Mouse (Mus musculus): ENCODE data around the gene Cdh13.
A peak's percentile ranks its signal among the peaks of the same experiment; 100 is the strongest.

Gene Cdh13

GRCm38 (mm10) chr8:118444651-118445207 lies 161.2 kb downstream of the Cdh13 start:
- no peak for DNase-seq (ENCODE audit: low read depth, low spot score)

GRCm38 (mm10) chr8:118446516-118446915 lies 163.0 kb downstream of the Cdh13 start:
- no peak for DNase-seq (ENCODE audit: low read depth, low spot score)

DNA sequence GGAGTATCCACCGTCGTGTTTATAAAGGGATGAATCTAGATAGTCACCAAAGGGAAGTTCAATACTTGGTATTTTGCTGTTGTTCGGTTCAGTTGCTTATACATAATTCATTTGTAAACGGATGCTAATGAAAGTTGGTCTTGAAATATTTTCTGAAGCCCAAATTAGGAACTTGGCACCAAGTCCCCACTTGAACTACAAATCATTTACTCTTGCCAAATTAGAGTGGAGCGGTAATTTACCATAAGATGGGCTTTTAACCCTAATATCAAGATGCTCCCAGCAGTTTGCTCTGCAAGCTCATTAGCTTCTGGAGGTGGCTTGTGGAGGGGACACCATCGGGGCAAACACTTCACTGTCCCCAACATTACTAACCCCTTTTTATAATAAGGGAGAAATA lies 164.5 kb downstream of the Cdh13 start:
- DNase-seq (ENCODE audit: low read depth, low spot score) = no peak

DNA sequence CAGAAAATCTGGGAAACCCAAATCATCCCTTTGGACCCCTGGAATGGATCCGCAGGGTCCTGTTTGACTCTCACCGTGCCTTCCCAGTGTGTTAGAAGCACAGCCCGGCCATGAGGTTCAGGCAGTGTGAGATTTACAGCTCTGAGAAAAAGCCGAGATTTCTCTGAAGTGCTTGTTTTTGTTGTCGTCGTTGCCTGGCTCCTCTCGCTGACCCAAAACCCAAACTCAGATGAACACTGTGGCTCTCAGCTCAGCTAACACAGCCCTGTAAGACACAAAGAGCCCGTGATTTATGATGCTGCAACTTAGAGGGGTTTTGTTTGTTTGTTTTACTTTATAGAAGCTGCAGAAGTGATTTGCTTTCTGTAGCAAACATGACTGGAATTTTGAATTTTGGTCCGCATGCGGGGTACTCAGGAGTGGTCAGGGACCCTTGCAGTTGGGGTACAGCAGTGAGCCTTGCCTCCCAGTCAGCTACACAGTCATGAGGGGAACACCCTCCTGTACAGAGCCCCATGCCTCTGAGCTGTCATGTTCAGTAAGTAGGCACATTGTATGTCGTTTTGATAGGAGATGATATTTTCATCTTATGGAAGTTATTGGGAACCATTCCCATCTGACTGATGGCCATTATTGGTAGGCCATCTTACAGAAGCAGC lies 169.0 kb downstream of the Cdh13 start:
- no peak for DNase-seq (ENCODE audit: low read depth, low spot score)

DNA sequence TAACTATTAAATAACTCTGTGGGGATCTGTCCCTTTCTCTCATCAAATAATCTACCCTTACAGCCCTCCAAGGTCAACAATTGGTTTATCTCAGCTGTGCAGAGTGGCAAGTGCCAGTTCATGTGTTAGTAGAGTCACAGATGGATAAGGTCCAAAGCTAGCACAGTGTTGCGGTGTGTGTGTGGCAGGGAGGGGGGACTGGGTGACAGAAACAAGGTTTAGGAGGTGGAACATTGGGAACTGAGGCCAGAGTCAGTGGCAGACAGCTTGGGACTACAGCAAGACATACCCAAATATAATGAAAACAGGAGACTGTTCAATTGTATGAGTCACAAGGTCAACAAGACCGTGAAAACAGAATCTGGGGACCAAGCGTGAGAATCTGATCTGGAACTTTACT lies 171.7 kb downstream of the Cdh13 start:
- no peak for DNase-seq (ENCODE audit: low read depth, low spot score)

GRCm38 (mm10) chr8:118465330-118465948 lies 181.9 kb downstream of the Cdh13 start:
- DNase-seq (ENCODE audit: low read depth, low spot score) = no peak

DNA sequence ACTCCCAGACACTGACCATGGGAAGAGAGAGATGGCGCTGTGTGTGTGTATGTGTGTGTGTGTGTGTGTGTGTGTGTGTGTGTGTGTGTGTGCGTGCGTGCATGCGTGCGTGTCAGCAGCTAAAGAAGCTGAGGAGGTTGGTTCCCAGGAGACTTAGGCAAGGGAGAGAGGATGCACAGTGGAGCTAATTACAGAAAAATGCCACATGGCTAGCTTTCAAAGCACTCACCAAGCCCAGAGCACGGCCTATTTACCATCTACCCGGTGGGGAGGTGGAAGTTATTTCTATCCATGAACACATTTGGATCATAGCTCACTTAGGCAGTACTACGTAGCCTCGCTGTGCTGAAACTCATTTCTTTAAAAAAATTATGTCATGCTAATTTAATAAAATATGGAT lies 194.1 kb downstream of the Cdh13 start:
- DNase-seq (ENCODE audit: low read depth, low spot score) = no peak

DNA sequence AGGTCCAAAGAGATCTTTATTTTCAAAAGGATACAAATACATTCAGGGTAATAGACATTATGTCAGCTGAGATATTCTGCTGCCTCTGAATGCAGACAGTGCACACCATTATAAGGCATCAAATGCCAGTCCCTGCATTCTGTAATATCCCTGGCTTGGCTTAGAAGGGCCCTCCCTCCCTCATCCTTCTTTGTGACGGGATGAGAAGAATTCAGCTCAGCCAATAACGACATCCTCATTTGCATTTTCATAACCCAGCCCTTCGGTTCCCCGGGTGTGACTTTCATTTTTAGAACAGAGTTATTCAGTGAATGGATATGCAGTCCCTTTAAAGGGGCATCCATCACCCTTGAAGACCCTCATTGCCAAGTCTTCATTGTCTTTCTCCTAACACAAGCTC lies 205.2 kb downstream of the Cdh13 start:
- DNase-seq (ENCODE audit: low read depth, low spot score) = no peak

- no peak for DNase-seq (ENCODE audit: low read depth, low spot score)
These were observed 219.0 kb downstream of the Cdh13 start for GRCm38 (mm10) chr8:118502509-118502908.

- no peak for DNase-seq (ENCODE audit: low read depth, low spot score)
These were observed 225.9 kb downstream of the Cdh13 start for GRCm38 (mm10) chr8:118509426-118509825.

DNA sequence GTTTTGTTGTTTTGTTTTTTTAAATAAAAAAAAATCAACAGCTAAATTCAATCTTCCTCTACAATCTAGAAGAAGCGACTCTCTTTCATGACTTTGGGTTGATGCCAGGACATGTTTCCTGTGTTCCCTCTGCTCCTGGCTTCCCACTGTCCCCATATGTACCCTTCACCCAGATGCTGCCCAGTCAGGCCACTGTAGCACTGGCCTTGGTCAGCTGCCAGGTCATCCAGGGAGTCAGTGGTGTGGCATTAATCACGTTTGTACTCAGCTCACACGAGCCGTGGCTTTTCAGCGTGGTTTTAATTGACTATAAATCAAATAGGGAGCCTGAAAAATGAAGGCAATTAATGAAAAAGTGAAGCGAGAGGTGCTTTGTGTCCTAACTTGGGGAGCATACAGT lies 229.7 kb downstream of the Cdh13 start:
- peak; percentile 9 for DNase-seq (ENCODE audit: low read depth, low spot score)

GRCm38 (mm10) chr8:118515616-118516015 lies 232.1 kb downstream of the Cdh13 start:
- DNase-seq (ENCODE audit: low read depth, low spot score) = no peak

DNA sequence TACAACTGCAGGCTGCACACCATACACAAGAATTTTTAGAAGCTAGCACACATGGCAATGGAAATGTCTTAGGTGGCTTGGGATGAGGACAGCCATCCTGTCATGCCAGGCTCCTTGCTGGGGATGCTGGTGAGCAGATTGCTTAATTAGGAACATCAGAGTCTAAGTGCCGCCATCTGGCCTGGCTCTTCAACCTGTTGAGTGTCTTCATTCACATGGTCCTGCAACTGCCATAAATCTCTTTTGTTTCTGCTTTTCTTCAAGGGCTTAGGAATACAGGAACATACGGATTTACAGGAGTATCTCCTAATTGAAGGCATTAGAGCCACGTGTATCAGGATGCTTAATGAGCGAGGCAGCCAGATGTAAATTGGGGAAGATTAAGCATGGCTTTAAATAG lies 233.5 kb downstream of the Cdh13 start:
- DNase-seq (ENCODE audit: low read depth, low spot score) = no peak

DNA sequence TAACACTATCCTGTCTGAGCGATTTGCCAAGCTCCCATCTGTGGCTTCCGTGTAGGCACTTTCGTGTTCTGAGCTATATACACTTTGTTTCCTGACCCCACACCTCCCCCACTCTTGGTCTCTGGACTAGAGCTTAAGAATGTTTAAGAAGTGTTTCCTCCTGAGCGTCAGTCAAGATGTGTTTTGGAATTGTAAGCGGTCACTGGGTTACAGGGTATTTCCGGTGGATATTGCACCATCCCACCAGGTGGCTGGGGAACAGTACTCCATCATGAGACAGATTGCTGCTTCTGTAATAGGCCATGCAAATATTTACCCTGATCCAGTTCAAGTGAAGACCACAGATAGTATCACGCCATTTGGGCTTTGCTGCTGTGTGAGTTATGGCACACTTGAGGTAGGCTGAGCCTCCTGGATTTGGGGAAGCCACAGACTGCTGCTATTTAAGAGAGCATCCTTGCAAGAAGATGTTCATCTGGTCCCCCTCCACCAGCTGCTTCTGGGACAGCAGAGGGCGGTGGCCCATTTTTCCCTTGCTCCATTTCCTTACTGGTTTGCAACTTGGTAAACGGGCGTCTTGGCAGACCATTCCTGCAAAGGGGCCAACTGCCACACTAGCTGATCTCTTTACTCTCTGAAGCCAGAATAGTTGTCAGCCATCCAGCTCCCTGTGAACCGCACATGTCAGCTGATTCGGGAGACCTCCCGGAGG lies 234.7 kb downstream of the Cdh13 start:
- peak; percentile 16 for DNase-seq (ENCODE audit: low read depth, low spot score)

GRCm38 (mm10) chr8:118518742-118519102 lies 235.2 kb downstream of the Cdh13 start:
- DNase-seq (ENCODE audit: low read depth, low spot score) = no peak

GRCm38 (mm10) chr8:118523922-118524321 lies 240.4 kb downstream of the Cdh13 start:
- DNase-seq (ENCODE audit: low read depth, low spot score) = no peak

DNA sequence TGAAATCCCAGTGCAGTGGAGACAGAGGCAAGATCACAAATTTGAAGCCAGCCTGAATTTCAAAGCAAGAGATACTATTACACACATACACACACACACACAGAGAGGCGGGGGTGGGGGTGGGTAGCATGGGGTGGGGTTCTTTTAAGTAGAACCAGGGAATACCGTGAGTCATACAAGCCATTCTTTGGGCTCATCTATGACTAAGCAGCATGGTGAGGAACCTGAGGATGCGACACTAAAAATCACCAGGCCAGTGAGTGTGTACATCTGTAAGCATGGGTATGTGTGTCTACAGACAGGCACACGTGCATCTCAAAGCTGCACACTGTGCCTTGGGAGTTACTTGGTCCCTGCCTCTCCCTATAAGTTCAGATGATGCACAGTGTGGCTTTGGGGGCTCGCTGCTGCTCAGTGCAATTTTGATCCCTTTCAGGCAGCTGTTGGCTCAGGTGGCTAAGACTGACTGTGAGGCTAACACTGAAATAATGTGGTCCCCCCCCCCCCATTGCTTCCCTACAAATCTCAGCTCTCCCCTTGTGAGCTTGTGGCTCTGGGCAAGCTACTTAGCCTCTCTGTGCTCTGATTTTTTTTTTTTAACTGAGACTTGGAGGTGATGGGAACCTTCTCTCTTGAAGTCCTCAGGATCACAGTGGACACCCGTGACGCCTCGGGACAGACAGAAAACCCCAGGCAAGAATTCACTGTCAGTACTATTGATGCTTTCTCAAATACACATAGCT lies 255.5 kb downstream of the Cdh13 start:
- no peak for DNase-seq (ENCODE audit: low read depth, low spot score)

- no peak for DNase-seq (ENCODE audit: low read depth, low spot score)
These were observed 256.0 kb downstream of the Cdh13 start for GRCm38 (mm10) chr8:118539559-118539819.

DNA sequence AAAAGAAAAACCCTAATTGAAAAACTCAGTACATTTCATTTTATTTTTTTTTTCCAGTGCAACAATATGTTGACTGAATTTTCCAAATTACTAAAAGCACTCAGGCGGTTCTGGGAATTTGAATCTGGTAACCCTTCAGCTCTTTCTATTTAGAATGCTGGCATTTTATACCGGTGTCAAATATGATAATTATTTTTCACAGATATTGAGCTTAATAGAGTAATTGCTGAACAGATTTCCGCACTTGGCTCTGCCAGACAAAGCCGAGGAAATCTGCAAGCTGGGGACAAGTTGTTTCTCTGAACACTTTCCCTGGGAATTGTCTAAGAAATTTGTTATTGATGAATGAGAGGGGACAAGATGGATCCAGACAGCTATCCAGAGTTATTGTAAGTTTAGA lies 256.4 kb downstream of the Cdh13 start:
- no peak for DNase-seq (ENCODE audit: low read depth, low spot score)

GRCm38 (mm10) chr8:118552397-118552796 lies 268.9 kb downstream of the Cdh13 start:
- DNase-seq (ENCODE audit: low read depth, low spot score) = no peak

- DNase-seq (ENCODE audit: low read depth, low spot score) = no peak
These were observed 269.3 kb downstream of the Cdh13 start for GRCm38 (mm10) chr8:118552842-118553241.

- DNase-seq (ENCODE audit: low read depth, low spot score) = no peak
These were observed 280.5 kb downstream of the Cdh13 start for GRCm38 (mm10) chr8:118564024-118564423.
